Mouse (Mus musculus): ENCODE data around the gene Gal3st1. TPM values are rescaled to one million over a fixed set of nuclear protein-coding genes. Genes with fewer than 3 reads are reported as not detected.
"Not testable (repeated sequence)": the region's sequence is repeated elsewhere in the genome, so short reads cannot be mapped to it uniquely, and the experiment has no call there.

Gal3st1 gene
- polyA plus RNA-seq (2016; fragmentation: Nextera tagmentation; extraction: Ambion mirVana): 0.55 and 0.58 TPM in 2 replicates

DNA sequence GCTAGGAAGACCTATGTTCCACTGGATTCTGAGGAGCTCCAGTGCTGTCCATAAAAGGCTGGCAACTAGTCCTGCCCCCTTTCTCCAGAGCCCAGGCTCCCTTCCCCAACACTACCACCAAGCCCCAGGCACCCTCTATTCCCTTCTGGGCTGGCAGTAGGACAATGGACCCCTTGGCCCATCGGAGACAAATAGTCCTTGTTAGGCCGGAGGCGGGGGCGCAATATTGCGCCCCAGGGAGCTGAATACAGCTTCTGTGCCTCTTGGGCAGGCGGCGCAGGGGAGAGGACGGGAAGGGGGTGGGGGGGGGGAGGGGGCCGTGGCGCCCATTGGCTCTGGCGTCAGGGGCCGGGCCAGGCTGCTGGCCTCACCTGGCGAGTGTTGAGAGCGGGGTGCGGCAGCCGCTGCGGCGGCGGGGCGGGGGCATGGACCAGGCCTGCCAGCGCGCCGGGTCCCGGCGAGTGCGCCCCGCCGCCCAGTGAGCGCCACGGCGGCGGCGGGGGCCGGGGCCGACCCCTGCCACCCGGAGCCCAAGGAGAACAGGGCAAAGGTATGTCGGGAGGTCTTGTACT is at the start of gene Gal3st1:
TSS of gene Gal3st1 (plus strand) at position 346 of the 572 bp plus-strand sequence.
- Histone ChIP-seq H3K27ac (replicated peaks) (peak within 1 kb of the TSS; percentile 63), H3K4me3 (peak within 1 kb of the TSS; percentile 58), H3K9me3 (no peaks in the 10 kb centered on the region), H3K4me1 (peaks cover 34% of the 10 kb centered on the region), H3K27me3 (replicated peaks; ENCODE audit: low read depth, poor library complexity, severe bottlenecking) (peaks cover 26% of the 10 kb centered on the region), H3K36me3 (replicated peaks) (peaks cover 34% of the 10 kb centered on the region)
- 2% methylated on average over 35 of the region's 37 CpGs for WGBS
- DNase-seq (ENCODE audit: low spot score): peak; percentile 65

DNA sequence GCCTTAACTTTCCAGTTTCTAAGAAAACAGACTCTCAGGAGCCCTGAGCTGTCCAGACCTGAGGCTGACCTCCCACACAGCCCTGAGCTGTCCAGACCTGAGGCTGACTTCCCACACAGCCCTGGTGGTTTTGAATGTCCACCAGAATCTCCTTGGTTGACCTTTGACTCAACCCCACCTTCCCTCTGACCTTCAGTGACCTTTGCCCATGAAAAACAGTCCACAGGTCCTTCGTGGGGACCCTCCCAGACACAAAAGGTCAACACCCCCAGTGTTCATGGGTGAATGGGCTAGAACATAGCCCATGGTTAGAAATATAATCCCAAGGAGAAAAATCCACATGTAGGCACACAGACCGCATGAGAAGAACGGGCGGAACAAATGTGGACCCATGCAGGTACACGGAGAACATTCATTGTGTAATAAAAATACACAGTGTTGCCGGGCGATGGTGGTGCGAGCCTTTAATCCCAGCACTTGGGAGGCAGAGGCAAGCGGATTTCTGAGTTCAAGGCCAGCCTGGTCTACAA is 49.6 kb upstream of the Gal3st1 start:
- no peak for DNase-seq (ENCODE audit: low spot score)
- Histone ChIP-seq H3K36me3 (replicated peaks) (no peaks in the 10 kb centered on the region), H3K27me3 (replicated peaks; ENCODE audit: low read depth, poor library complexity, severe bottlenecking) (no peaks in the 10 kb centered on the region), H3K4me1 (peaks cover 21% of the 10 kb centered on the region), H3K27ac (replicated peaks) (no peak overlapping the region), H3K4me3 (no peak overlapping the region), H3K9me3 (no peaks in the 10 kb centered on the region)
- 85% methylated on average over 9 of the region's 9 CpGs for WGBS

DNA sequence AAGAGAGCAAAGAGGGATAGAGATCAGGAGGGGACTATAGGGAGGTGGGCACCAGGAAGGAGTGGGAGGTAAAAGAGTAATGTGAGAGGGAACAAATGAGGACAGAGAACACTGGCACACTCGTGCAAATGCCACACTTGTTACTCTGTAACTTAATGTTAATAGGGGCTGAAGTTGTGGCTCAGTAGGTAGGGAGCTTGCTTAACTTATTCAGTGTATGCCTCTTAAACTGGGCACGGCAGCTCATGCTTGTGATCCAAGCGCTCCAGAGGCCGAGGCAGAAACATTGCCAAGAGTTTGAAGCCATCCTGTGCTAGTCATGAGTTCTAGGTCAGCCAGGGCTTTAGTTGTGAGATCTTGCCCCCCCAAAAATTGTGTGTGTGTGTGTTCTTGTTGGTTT is 48.3 kb upstream of the Gal3st1 start:
- Histone ChIP-seq H3K36me3 (replicated peaks) (no peaks in the 10 kb centered on the region), H3K9me3 (no peaks in the 10 kb centered on the region), H3K4me1 (peaks cover 21% of the 10 kb centered on the region), H3K27me3 (replicated peaks; ENCODE audit: low read depth, poor library complexity, severe bottlenecking) (no peaks in the 10 kb centered on the region), H3K4me3 (no peak overlapping the region), H3K27ac (replicated peaks) (no peak overlapping the region)
- WGBS: 64% methylated on average over 4 of the region's 4 CpGs
- DNase-seq (ENCODE audit: low spot score): no peak

DNA sequence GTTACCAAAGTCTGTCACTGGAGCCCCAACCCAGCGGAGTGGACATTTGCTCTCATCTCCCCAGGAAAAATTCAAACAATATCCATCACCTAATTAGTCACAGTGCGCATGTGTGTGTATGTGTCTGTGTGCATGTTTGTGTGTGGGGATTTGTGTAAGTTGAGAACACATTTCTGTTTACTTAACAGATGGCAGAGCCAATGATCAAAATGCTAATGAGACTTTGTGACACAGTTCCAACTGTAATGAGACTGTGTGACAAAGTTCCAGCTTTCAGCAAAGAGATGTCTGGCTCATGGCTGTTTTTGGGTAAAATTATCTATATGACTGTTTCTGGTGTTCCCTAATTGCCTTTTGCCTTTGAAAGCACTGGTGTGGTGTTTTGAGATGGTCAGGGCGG is 47.1 kb upstream of the Gal3st1 start:
- Histone ChIP-seq H3K27me3 (replicated peaks; ENCODE audit: low read depth, poor library complexity, severe bottlenecking) (no peaks in the 10 kb centered on the region), H3K27ac (replicated peaks) (no peak overlapping the region), H3K4me3 (no peak overlapping the region), H3K36me3 (replicated peaks) (no peaks in the 10 kb centered on the region), H3K4me1 (peaks cover 13% of the 10 kb centered on the region), H3K9me3 (no peaks in the 10 kb centered on the region)
- 89% methylated on average over 3 of the region's 3 CpGs for WGBS
- DNase-seq (ENCODE audit: low spot score): no peak

DNA sequence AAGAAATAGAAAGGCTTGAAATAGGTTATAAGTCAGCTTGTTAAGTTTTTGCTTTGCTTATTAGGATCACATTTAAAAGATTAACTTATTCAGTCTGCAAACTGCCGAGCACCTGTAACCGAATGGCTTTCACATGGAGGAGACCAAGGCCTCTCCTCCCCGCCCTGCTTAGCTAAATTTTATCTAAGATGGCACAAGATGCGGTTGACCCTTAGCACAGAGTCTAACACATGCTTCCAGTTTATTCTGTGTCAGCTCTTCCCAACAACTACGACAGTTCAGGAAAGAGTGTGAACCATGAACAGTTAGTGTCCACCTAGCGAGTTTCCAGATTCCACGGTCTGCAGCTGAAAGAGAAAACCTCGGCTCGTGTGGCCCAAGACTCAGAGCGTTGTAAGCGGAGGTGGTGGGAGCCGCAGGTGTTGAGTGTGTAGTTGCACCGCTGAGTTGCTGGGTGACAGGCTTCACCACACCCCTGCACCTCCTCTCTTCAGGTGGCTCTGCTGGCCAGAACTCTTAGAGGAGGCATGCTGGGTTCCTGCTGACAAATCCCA is 46.0 kb upstream of the Gal3st1 start:
- peaks cover 4% of the 10 kb centered on the region for H3K4me1 ChIP-seq

DNA sequence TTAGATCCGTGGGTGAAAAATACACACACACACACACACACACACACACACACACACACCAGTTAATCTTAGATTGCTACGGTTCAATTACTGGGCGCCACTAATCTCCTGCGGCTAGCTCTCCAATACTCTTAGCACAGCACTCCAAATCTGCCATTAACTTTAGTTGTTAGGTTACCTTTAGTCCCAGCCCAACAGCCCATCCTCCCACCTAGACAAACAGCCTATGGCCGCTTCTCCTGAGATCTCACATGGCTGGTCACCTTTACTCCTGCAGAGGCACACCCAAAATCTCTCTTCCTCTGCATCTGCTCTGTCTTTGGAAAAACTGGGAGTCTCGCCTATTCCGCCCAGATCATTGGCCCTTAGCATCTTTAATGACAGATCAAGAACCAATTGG is 42.1 kb upstream of the Gal3st1 start:
- no peaks in the 10 kb centered on the region for H3K9me3 ChIP-seq
- no peak for DNase-seq (ENCODE audit: low spot score)
- H3K4me3 ChIP-seq: no peak overlapping the region
- H3K4me1 ChIP-seq: no peaks in the 10 kb centered on the region
- H3K27ac ChIP-seq (replicated peaks): no peak overlapping the region
- WGBS: 88% methylated on average over 7 of the region's 7 CpGs
- peaks cover 10% of the 10 kb centered on the region for H3K27me3 ChIP-seq (replicated peaks; ENCODE audit: low read depth, poor library complexity, severe bottlenecking)
- no peaks in the 10 kb centered on the region for H3K36me3 ChIP-seq (replicated peaks)

More for the DNA sequence above, 46.0 kb upstream of the Gal3st1 start:
- no peaks in the 10 kb centered on the region for H3K27me3 ChIP-seq (replicated peaks; ENCODE audit: low read depth, poor library complexity, severe bottlenecking)
- no peaks in the 10 kb centered on the region for H3K9me3 ChIP-seq
- no peaks in the 10 kb centered on the region for H3K36me3 ChIP-seq (replicated peaks)
- no peak for DNase-seq (ENCODE audit: low spot score)
- H3K27ac ChIP-seq (replicated peaks): no peak overlapping the region
- H3K4me3 ChIP-seq: no peak overlapping the region
- WGBS: 80% methylated on average over 13 of the region's 13 CpGs

DNA sequence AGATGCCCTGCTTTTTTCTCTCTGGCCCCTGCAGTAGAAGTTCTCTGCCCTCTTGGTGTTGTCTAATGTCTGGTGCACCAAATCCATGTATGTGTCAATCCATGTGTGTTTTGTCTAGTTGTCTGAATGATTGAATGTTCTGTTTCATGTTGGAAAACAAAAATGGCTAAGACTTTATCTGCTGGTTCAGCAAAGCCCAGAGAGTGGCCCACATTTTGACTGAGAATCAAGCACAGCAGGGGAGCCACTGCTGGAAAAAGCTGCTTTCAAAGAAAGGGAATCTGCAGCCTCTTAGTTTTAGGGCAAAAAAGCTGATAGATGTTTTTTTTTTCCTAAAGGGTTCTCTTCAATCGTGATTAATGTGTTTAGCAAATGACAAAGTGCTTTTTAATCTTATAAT is 37.0 kb upstream of the Gal3st1 start:
- no peak overlapping the region for H3K27ac ChIP-seq (replicated peaks)
- H3K36me3 ChIP-seq (replicated peaks): no peaks in the 10 kb centered on the region

DNA sequence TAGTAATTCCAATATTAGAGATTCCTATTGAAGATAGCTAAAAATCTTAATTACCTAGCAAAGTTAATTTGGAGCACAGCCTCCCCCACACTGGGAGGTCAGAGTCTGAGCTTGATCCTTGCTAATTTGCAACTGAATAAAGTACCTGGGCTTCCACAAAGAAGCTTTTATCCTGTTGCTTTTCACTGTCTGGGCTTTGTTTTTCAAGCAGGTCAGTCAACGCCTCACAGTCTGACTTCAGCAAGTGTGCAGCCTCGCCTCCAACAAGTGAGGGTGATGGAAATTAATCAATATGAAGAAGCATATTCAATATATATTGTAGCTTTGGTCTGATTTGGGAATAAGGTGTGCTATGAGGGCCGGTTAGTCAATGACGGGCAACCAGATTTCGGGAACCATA is 28.6 kb upstream of the Gal3st1 start:
- WGBS: 76% methylated on average over 5 of the region's 5 CpGs
- H3K9me3 ChIP-seq: peaks cover 11% of the 10 kb centered on the region
- not testable (repeated sequence) for DNase-seq (ENCODE audit: low spot score); H3K36me3 ChIP-seq (replicated peaks); H3K4me1 ChIP-seq; H3K27me3 ChIP-seq (replicated peaks; ENCODE audit: low read depth, poor library complexity, severe bottlenecking); H3K27ac ChIP-seq (replicated peaks); H3K4me3 ChIP-seq

More for the DNA sequence above, 37.0 kb upstream of the Gal3st1 start:
- 15% methylated on average over 1 of the region's 1 CpGs for WGBS
- DNase-seq (ENCODE audit: low spot score): no peak
- H3K4me1 ChIP-seq: no peaks in the 10 kb centered on the region
- H3K4me3 ChIP-seq: no peak overlapping the region
- peaks cover 12% of the 10 kb centered on the region for H3K27me3 ChIP-seq (replicated peaks; ENCODE audit: low read depth, poor library complexity, severe bottlenecking)
- H3K9me3 ChIP-seq: no peaks in the 10 kb centered on the region

DNA sequence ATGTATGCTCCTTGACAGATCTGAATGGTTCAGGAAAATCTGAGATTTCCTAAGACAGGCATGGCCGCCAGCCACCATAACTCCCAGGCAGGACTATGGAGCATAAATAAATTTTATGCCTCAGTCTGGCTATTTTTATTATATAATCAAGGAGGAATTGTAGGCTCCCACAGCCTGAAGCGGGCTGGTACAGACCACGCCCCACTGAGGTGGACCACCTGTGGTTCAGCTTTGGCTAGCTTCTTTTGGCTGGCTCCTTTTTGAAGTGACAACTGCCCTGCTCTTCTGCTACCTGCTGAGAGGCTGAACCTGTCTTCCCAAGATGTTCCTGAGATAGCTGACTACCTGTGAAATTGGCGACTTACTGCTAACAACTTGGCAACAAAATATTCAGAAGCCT is 28.1 kb upstream of the Gal3st1 start:
- H3K4me3 ChIP-seq; H3K36me3 ChIP-seq (replicated peaks); H3K27ac ChIP-seq (replicated peaks); DNase-seq (ENCODE audit: low spot score); H3K4me1 ChIP-seq; H3K27me3 ChIP-seq (replicated peaks; ENCODE audit: low read depth, poor library complexity, severe bottlenecking): not testable (repeated sequence)
- WGBS: 76% methylated on average over 4 of the region's 4 CpGs
- peaks cover 11% of the 10 kb centered on the region for H3K9me3 ChIP-seq

DNA sequence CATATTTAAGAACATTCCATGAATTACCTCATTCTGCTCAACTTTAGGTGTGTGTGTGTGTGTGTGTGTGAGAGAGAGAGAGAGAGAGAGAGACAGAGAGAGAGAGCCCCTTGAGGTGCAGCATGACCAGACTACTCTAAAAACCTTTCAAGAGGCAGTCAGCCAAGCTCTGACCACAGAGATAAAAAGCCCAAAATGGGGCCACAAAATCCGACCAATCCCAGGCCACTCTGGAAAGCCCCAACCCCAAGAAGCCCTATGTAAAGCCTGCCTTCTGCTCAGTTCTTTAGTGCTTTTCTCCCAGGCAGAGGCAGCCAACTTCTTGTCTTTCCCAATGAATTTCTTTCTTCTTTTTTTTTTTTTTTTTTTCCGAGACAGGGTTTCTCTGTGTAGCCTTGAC is 22.5 kb upstream of the Gal3st1 start:
- WGBS: 49% methylated on average over 2 of the region's 2 CpGs

DNA sequence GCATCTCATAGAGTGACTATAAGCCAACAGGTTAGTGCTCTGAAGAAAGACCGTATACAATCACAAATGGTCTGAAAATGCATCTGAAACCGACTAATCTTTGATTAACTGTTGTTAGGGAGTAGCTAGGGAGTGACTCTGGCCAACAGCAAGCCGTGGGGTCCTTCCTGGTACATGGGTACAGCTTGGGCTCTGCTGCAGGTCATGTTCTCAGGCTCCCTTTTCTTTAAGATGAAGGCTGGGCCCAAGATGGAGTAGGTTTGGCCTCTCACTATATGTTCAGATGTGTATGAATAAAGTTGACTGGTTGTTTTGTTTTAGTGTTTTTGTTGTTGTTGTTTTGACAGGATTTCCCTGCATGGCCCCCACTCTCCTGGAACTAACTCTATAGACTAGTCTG is 21.7 kb upstream of the Gal3st1 start:
- Histone ChIP-seq H3K27me3 (replicated peaks; ENCODE audit: low read depth, poor library complexity, severe bottlenecking) (no peaks in the 10 kb centered on the region), H3K4me3 (no peak overlapping the region), H3K4me1 (peaks cover 19% of the 10 kb centered on the region), H3K36me3 (replicated peaks) (peaks cover 7% of the 10 kb centered on the region), H3K9me3 (no peaks in the 10 kb centered on the region), H3K27ac (replicated peaks) (no peak overlapping the region)
- DNase-seq (ENCODE audit: low spot score): no peak
- 72% methylated on average over 3 of the region's 3 CpGs for WGBS

More for the DNA sequence above, 22.5 kb upstream of the Gal3st1 start:
- Histone ChIP-seq H3K27me3 (replicated peaks; ENCODE audit: low read depth, poor library complexity, severe bottlenecking) (no peaks in the 10 kb centered on the region), H3K27ac (replicated peaks) (no peak overlapping the region), H3K4me3 (no peak overlapping the region), H3K4me1 (peaks cover 16% of the 10 kb centered on the region), H3K36me3 (replicated peaks) (no peaks in the 10 kb centered on the region), H3K9me3 (0 out of 2 replicates have a peak, but pooled peaks cover under 1% of the 10 kb centered on the region)
- no peak for DNase-seq (ENCODE audit: low spot score)

DNA sequence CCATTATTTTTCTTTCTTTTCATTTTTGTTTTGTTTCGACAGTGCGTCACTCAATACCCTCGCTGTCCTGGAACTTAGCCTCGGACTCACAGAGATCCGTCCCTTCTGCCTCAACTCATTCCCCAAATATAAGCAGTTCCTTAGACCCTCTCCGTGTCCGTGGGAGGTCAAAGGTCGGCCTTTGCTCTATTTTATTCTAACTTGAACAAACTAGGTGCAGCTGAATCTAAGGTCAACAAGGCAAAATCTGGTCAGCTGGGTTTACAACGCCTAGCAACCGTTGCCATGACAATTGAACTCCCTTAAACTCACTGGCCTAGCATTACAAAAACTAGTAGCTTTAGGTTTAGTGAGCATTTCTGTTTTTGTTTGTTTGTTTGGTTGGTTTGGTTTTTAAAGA is 20.3 kb upstream of the Gal3st1 start:
- Histone ChIP-seq H3K36me3 (replicated peaks) (peaks cover 16% of the 10 kb centered on the region), H3K27me3 (replicated peaks; ENCODE audit: low read depth, poor library complexity, severe bottlenecking) (no peaks in the 10 kb centered on the region), H3K4me1 (peaks cover 19% of the 10 kb centered on the region), H3K9me3 (no peaks in the 10 kb centered on the region), H3K27ac (replicated peaks) (peak overlapping the region; percentile 90), H3K4me3 (peak overlapping the region; percentile 85)
- WGBS: 83% methylated on average over 10 of the region's 10 CpGs
- no peak for DNase-seq (ENCODE audit: low spot score)
